Mouse (Mus musculus) hindbrain, embryonic 16.5 days (tissue): Measurements from ENCODE around the gene Rem2. TPM values are rescaled to one million over a fixed set of nuclear protein-coding genes. Genes with fewer than 3 reads are reported as not detected.

Experiments used
- ATAC-seq: fragments of 200-750 bp; cut with Nextera tagmentation; 2 replicates; pipeline ENCODE4 v1.8.0; 2017; ENCODE audit warnings: moderate TSS enrichment, moderate library complexity
- H3K27ac ChIP-seq: fragments of 300-500 bp; sonication (generic); 2 replicates; pipeline ENCODE4 v1.5.1; 2014; ENCODE audit warnings: low read depth, mild to moderate bottlenecking, control low read depth, low read length, moderate library complexity
- H3K27me3 ChIP-seq: fragments of 300-500 bp; sonication (generic); replicated peaks from 2 replicates; pipeline ENCODE4 v1.6.1; 2014; ENCODE audit warnings: low read length; ENCODE audit not compliant: control insufficient read depth, insufficient read depth
- H3K36me3 ChIP-seq: fragments of 300-500 bp; sonication (generic); 2 replicates; pipeline ENCODE4 v1.6.1; 2014; ENCODE audit warnings: mild to moderate bottlenecking, low read length, moderate library complexity, mixed read lengths; ENCODE audit not compliant: control insufficient read depth, insufficient read depth
- H3K4me1 ChIP-seq: fragments of 300-500 bp; sonication (generic); 2 replicates; pipeline ENCODE4 v1.6.1; 2014; ENCODE audit warnings: low read depth, low read length; ENCODE audit not compliant: control insufficient read depth, insufficient read depth
- H3K4me2 ChIP-seq: fragments of 300-500 bp; sonication (generic); 2 replicates; pipeline ENCODE4 v1.6.1; 2014; ENCODE audit warnings: mild to moderate bottlenecking, low read length, control low read depth, moderate library complexity
- H3K4me3 ChIP-seq: fragments of 300-500 bp; sonication (generic); 2 replicates; pipeline ENCODE4 v1.5.1; 2014; ENCODE audit warnings: mild to moderate bottlenecking, low read length, control low read depth, moderate library complexity
- H3K9ac ChIP-seq: fragments of 300-500 bp; sonication (generic); 2 replicates; pipeline ENCODE4 v1.6.1; 2014; ENCODE audit warnings: low read depth, mild to moderate bottlenecking, control low read depth, low read length, moderate library complexity
- H3K9me3 ChIP-seq: fragments of 300-500 bp; sonication (generic); 2 replicates; pipeline ENCODE4 v1.6.1; 2014; ENCODE audit warnings: mild to moderate bottlenecking, low read length, moderate library complexity; ENCODE audit not compliant: control insufficient read depth
- WGBS: fragments of 180-500 bp; shearing (Covaris S2); extraction: QIAGEN DNeasy Blood & Tissue Kit; methylation state at CpG from one replicate; pipeline ENCODE4 v1.1.7; 2014; 5-methylcytosine and 5-hydroxymethylcytosine counted together
- polyA plus RNA-seq: library from polyadenylated mRNA; unstranded; fragments of >200 nt; fragmentation: Nextera tagmentation; extraction: Ambion mirVana; gene quantifications from 2 replicates; pipeline ENCODE4 v1.2.1, GENCODE M21; 2015

Rem2 gene
- polyA plus RNA-seq, 1 experiment from 2014 or later: 38.5 TPM

- ATAC-seq: peak; percentile 71; the same call in 1 of the 2 replicates
- 16% methylated on average over 17 of the region's 17 CpGs for WGBS
These were observed 52.7 kb downstream of the Rem2 start for GRCm38 (mm10) chr14:54528446-54529111.

More at GRCm38 (mm10) chr14:54528446-54529111, 52.7 kb downstream of the Rem2 start:
- no peak overlapping the region for H3K4me2 ChIP-seq
- no peaks in the 10 kb centered on the region for H3K9me3 ChIP-seq
- no peak overlapping the region for H3K9ac ChIP-seq
- H3K27me3 ChIP-seq: no peaks in the 10 kb centered on the region
- H3K4me3 ChIP-seq: no peak overlapping the region
- H3K4me1 ChIP-seq: peaks cover 6% of the 10 kb centered on the region
- no peaks in the 10 kb centered on the region for H3K36me3 ChIP-seq
- H3K27ac ChIP-seq: no peak overlapping the region

Other genes starting within 250 kb of the Rem2 start
- gene Dad1, start 222.0 kb upstream of the Rem2 start, polyA plus RNA-seq: 391 and 409 TPM in 2 replicates
- 70.3 and 75.2 TPM in 2 replicates for gene Abhd4, start 221.9 kb upstream of the Rem2 start, polyA plus RNA-seq
- not detected in 2 replicates for gene Olfr49, start 191.2 kb upstream of the Rem2 start, polyA plus RNA-seq
- gene Oxa1l, start 115.3 kb upstream of the Rem2 start, polyA plus RNA-seq: 58.5 and 59.9 TPM in 2 replicates
- 4.9 and 5.9 TPM in 2 replicates for gene Slc7a7, start 58.3 kb upstream of the Rem2 start, polyA plus RNA-seq
- gene Mrpl52, start 49.2 kb upstream of the Rem2 start, polyA plus RNA-seq: 218 and 228 TPM in 2 replicates
- 45.1 and 56.1 TPM in 2 replicates for gene Mmp14, start 44.5 kb upstream of the Rem2 start, polyA plus RNA-seq
- gene Lrp10, start 12.0 kb upstream of the Rem2 start, polyA plus RNA-seq: 31.4 and 35.6 TPM in 2 replicates
- gene Prmt5, start 41.4 kb downstream of the Rem2 start, polyA plus RNA-seq: 93.2 and 103 TPM in 2 replicates
- 19.4 and 20.7 TPM in 2 replicates for gene Haus4, start 78.5 kb downstream of the Rem2 start, polyA plus RNA-seq
- 4.7 and 6.0 TPM in 2 replicates for gene Ajuba, start 101.5 kb downstream of the Rem2 start, polyA plus RNA-seq
- 5.4 and 5.5 TPM in 2 replicates for gene 4931414P19Rik, start 129.9 kb downstream of the Rem2 start, polyA plus RNA-seq
- 445 and 467 TPM in 2 replicates for gene Psmb5, start 141.9 kb downstream of the Rem2 start, polyA plus RNA-seq
- 0.16 and 0.37 TPM in 2 replicates for gene Psmb11, start 145.3 kb downstream of the Rem2 start, polyA plus RNA-seq
- not detected in 2 replicates for gene Gm17606, start 164.9 kb downstream of the Rem2 start, polyA plus RNA-seq
- gene Cdh24, start 165.3 kb downstream of the Rem2 start, polyA plus RNA-seq: 9.5 and 10.3 TPM in 2 replicates
- gene 1700123O20Rik, start 210.1 kb downstream of the Rem2 start, polyA plus RNA-seq: 68.2 and 69.1 TPM in 2 replicates
- 89.5 and 98.2 TPM in 2 replicates for gene Acin1, start 210.8 kb downstream of the Rem2 start, polyA plus RNA-seq
- 0.28 and 0.34 TPM in 2 replicates for gene Gm29776, start 222.7 kb downstream of the Rem2 start, polyA plus RNA-seq
- not detected in 2 replicates for gene Cebpe, start 236.1 kb downstream of the Rem2 start, polyA plus RNA-seq